In the genomic region with DNA sequence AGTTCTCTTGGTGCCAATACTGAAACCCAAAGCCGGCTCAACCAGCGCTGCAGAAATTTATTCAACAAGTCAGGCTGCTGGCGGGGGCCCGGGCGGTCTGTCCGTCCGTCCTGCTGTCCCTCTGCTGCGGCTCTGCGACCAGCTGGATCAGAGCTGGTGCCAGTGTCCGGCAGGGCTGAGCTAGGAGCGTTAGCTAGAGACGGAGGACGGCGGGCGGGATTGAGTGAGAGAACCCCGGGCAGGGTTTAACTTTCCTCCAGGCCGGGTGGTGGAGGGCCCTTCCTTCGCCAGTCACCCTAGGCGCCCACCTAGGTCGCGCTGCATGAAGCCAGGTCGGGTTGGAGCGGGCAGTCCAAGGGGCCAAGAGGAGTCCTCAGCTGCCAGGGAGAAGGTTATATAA, we compare ENCODE assay signal across 9 mouse cellular contexts. TPM values are rescaled to one million over a fixed set of nuclear protein-coding genes. Genes with fewer than 3 reads are reported as not detected.
DNase-seq lines count a peak whose midpoint lies in the region; ATAC-seq lines count a peak whose summit lies in the region.
"Had no signal": no experiment of that assay in that cellular context is flagged by ENCODE, and none has a peak within 500 bp of the region (broad histone marks: within the 10 kb centered on the region; RNA-seq: fewer than 3 reads in every experiment).

No protein-coding gene starts in this region.

- H3K36me3 ChIP-seq in hindbrain, embryonic 11.5 days (ENCODE audit: control insufficient read depth, insufficient read depth, low read length): no peaks in the 10 kb centered on the region
- no peaks in the 10 kb centered on the region for H3K36me3 ChIP-seq in midbrain, embryonic 16.5 days (ENCODE audit: control insufficient read depth, insufficient read depth, low read length)

- H3K9me3 ChIP-seq in hindbrain, embryonic 11.5 days (ENCODE audit: control insufficient read depth, low read length): no peaks in the 10 kb centered on the region
- H3K9me3 ChIP-seq in midbrain, embryonic 16.5 days (replicated peaks; ENCODE audit: control insufficient read depth, low read length, poor library complexity, severe bottlenecking): no peaks in the 10 kb centered on the region

- no peak overlapping the region; the same call in 1 of the 2 replicates for H3K9ac ChIP-seq in hindbrain, embryonic 11.5 days (ENCODE audit: low read depth, low read length)
- H3K9ac ChIP-seq in midbrain, embryonic 16.5 days (ENCODE audit: low read depth, low read length): peak overlapping the region; percentile 82

- H3K4me1 ChIP-seq in hindbrain, embryonic 11.5 days (replicated peaks; ENCODE audit: control insufficient read depth, insufficient read depth, low read length): no peaks in the 10 kb centered on the region
- H3K4me1 ChIP-seq in midbrain, embryonic 16.5 days (ENCODE audit: control insufficient read depth, insufficient read depth, low read length): peaks cover 18% of the 10 kb centered on the region

- WGBS in hindbrain, embryonic 11.5 days: under 1% methylated on average over 23 of the region's 23 CpGs
- WGBS in midbrain, embryonic 16.5 days: 0% methylated on average over 23 of the region's 23 CpGs

- peak overlapping the region; percentile 94 for H3K4me2 ChIP-seq in hindbrain, embryonic 11.5 days (replicated peaks; ENCODE audit: low read depth, low read length)
- H3K4me2 ChIP-seq in midbrain, embryonic 16.5 days (ENCODE audit: low read length): peak overlapping the region; percentile 76

- H3K4me3 ChIP-seq in hindbrain, embryonic 11.5 days (ENCODE audit: low read depth, low read length): peak overlapping the region; percentile 44
- H3K4me3 ChIP-seq in midbrain, embryonic 16.5 days (ENCODE audit: low read depth, low read length): peak overlapping the region; percentile 74

- DNase-seq in left cerebral cortex, postnatal 25 days (ENCODE audit: low spot score in 2 of 2): peak; percentile 17 to 21
- DNase-seq in left cerebral cortex, postnatal 4 days: no peak
- DNase-seq in cerebellum, postnatal 36 days: peak; percentile 66 to 67
- DNase-seq in hindbrain, embryonic 11.5 days (ENCODE audit: low spot score): peak; percentile 51
- DNase-seq in layer of hippocampus, adult 18-20 months (ENCODE audit: low spot score in 2 of 2): no peak
- no peak for DNase-seq in spleen, postnatal 14 days (ENCODE audit: low spot score in 2 of 2)
- DNase-seq in ovary, adult 18-20 months (ENCODE audit: low spot score): no peak

- intact Hi-C loops in left cerebral cortex, postnatal 25 days (cut with DNase I): loop anchor here (5.0 kb wide), 3 partner anchors 244 to 404 kb away; no protein-coding TSS in a partner anchor
- intact Hi-C loops in left cerebral cortex, postnatal 4 days (cut with DNase I): loop anchor here (5.0 kb wide), 1 partner anchor 329 kb away; no protein-coding TSS in a partner anchor

- ATAC-seq in hindbrain, embryonic 11.5 days (ENCODE audit: low FRiP score): no peak
- 0 out of 2 replicates have a peak, but pooled peaks have one; percentile 18 for ATAC-seq in midbrain, embryonic 16.5 days

- peaks cover 41% of the 10 kb centered on the region for H3K27me3 ChIP-seq in hindbrain, embryonic 11.5 days (ENCODE audit: control insufficient read depth, insufficient read depth, low read length)
- peaks cover 24% of the 10 kb centered on the region for H3K27me3 ChIP-seq in midbrain, embryonic 16.5 days (ENCODE audit: control insufficient read depth, insufficient read depth, low read depth, low read length)

- H3K27ac ChIP-seq in hindbrain, embryonic 11.5 days (ENCODE audit: low read depth, low read length): no peak overlapping the region
- H3K27ac ChIP-seq in midbrain, embryonic 16.5 days (ENCODE audit: low read length): peak overlapping the region; percentile 2

RNA-seq across cellular contexts. Expression of a gene that starts 1.0 kb away (rescaled TPM):
- 10 to 100 TPM; 77.1 to 79.3 TPM for total RNA-seq in left cerebral cortex, postnatal 25 days (2021)
- 10 to 100 TPM; 43.3 to 44.4 TPM for total RNA-seq in left cerebral cortex, postnatal 4 days (2021)
- polyA plus RNA-seq in hindbrain, embryonic 11.5 days (2014; fragmentation: Nextera tagmentation; extraction: Ambion mirVana): 0.14 and 0.74 TPM in 2 replicates
- polyA plus RNA-seq in midbrain, embryonic 16.5 days (2015; fragmentation: Nextera tagmentation; extraction: Ambion mirVana): 1.0 and 1.4 TPM in 2 replicates
- total RNA-seq in layer of hippocampus, adult 18-20 months (2021): 10 to 100 TPM; 44.2 to 46.2 TPM
- polyA plus RNA-seq: liver, embryonic 16.5 days had no signal

RNA-seq across cellular contexts. Expression of a gene that starts 23.9 kb away (rescaled TPM):
- 10 to 100 TPM; 38.8 to 41.4 TPM for total RNA-seq in left cerebral cortex, postnatal 25 days (2021)
- total RNA-seq in left cerebral cortex, postnatal 4 days (2021): 10 to 100 TPM; 45.1 to 50.3 TPM
- polyA plus RNA-seq in hindbrain, embryonic 11.5 days (2014; fragmentation: Nextera tagmentation; extraction: Ambion mirVana): 68.0 and 71.4 TPM in 2 replicates
- polyA plus RNA-seq in midbrain, embryonic 16.5 days (2015; fragmentation: Nextera tagmentation; extraction: Ambion mirVana): 74.9 and 79.6 TPM in 2 replicates
- 10 to 100 TPM; 36.1 to 40.0 TPM for total RNA-seq in layer of hippocampus, adult 18-20 months (2021)

RNA-seq across cellular contexts. Expression of a gene that starts 33.1 kb away (rescaled TPM):
- total RNA-seq in left cerebral cortex, postnatal 25 days (2021): 100 to 1,000 TPM; 104 to 111 TPM
- 100 to 1,000 TPM; 116 to 119 TPM for total RNA-seq in left cerebral cortex, postnatal 4 days (2021)
- 140 and 145 TPM in 2 replicates for polyA plus RNA-seq in hindbrain, embryonic 11.5 days (2014; fragmentation: Nextera tagmentation; extraction: Ambion mirVana)
- 125 and 131 TPM in 2 replicates for polyA plus RNA-seq in midbrain, embryonic 16.5 days (2015; fragmentation: Nextera tagmentation; extraction: Ambion mirVana)
- total RNA-seq in layer of hippocampus, adult 18-20 months (2021): 100 to 1,000 TPM in 1 of 2 experiments, 10 to 100 TPM in 1; 98.4 to 101 TPM

RNA-seq across cellular contexts. Expression of a gene that starts 52.4 kb away (rescaled TPM):
- 1 to 10 TPM; 8.8 to 10.0 TPM for total RNA-seq in left cerebral cortex, postnatal 25 days (2021)
- 10 to 100 TPM; 21.1 to 22.2 TPM for total RNA-seq in left cerebral cortex, postnatal 4 days (2021)
- not detected in 2 replicates for polyA plus RNA-seq in hindbrain, embryonic 11.5 days (2014; fragmentation: Nextera tagmentation; extraction: Ambion mirVana)
- 5.5 TPM in 1 of 2 replicates, not detected in the other for polyA plus RNA-seq in midbrain, embryonic 16.5 days (2015; fragmentation: Nextera tagmentation; extraction: Ambion mirVana)
- total RNA-seq in layer of hippocampus, adult 18-20 months (2021): 10 to 100 TPM; 15.2 to 19.6 TPM
- polyA plus RNA-seq: liver, embryonic 16.5 days had no signal

RNA-seq across cellular contexts. Expression of a gene that starts 54.2 kb away (rescaled TPM):
- 10 to 100 TPM; 32.4 to 35.5 TPM for total RNA-seq in left cerebral cortex, postnatal 25 days (2021)
- 10 to 100 TPM; 29.3 to 30.6 TPM for total RNA-seq in left cerebral cortex, postnatal 4 days (2021)
- 38.5 and 39.1 TPM in 2 replicates for polyA plus RNA-seq in hindbrain, embryonic 11.5 days (2014; fragmentation: Nextera tagmentation; extraction: Ambion mirVana)
- polyA plus RNA-seq in midbrain, embryonic 16.5 days (2015; fragmentation: Nextera tagmentation; extraction: Ambion mirVana): 35.2 and 37.4 TPM in 2 replicates
- 10 to 100 TPM; 32.7 to 33.9 TPM for total RNA-seq in layer of hippocampus, adult 18-20 months (2021)

Comparison
In these comparisons a context has a peak if more than half of its experiments do, and no peak if none do; other contexts are left out.
1. DNase-seq: peak in left cerebral cortex, postnatal 25 days (2 of 2), cerebellum, postnatal 36 days (2 of 2) and hindbrain, embryonic 11.5 days (single experiment); none in left cerebral cortex, postnatal 4 days (single experiment), layer of hippocampus, adult 18-20 months (0 of 2), spleen, postnatal 14 days (0 of 2) and ovary, adult 18-20 months (single experiment).